29 mouse cellular contexts compared by ENCODE assay signal in the genomic region with DNA sequence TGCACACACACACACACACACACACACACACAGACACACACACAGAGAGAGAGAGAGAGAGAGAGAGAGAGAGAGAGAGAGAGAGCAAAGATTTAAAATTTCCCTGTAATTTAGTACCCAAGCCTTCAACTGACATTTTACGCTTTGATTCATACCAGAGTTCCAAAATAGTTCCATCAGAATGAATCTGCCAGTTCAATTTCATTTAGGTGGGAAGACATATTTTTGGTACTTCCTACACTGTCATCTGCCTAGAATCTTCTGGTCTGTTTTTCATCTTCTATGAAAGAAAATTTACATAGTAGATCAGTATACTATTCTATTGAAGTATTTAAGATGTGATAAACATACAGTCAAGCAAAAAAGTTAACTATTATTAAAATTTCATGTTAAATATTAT.
"Had no signal": no experiment of that assay in that cellular context is flagged by ENCODE, and none has a peak within 500 bp of the region (broad histone marks: within the 10 kb centered on the region; RNA-seq: fewer than 3 reads in every experiment).

No protein-coding gene starts in this region.

- H3K4me3 ChIP-seq: limb, embryonic 10.5 days; limb, embryonic 12.5 days; limb, embryonic 13.5 days; limb, embryonic 15.5 days; liver, embryonic 12.5 days; liver, embryonic 13.5 days; liver, embryonic 15.5 days; lung, embryonic 15.5 days; megakaryocyte, embryonic 14.5 days; midbrain, embryonic 10.5 days; midbrain, embryonic 12.5 days; midbrain, embryonic 13.5 days; midbrain, embryonic 15.5 days; myocyte had no signal

- H3K27ac ChIP-seq: limb, embryonic 10.5 days; limb, embryonic 12.5 days; limb, embryonic 13.5 days; limb, embryonic 15.5 days; liver, embryonic 12.5 days; liver, embryonic 13.5 days; liver, embryonic 14.5 days; liver, embryonic 15.5 days; lung, embryonic 15.5 days; macrophage; midbrain, embryonic 10.5 days; midbrain, embryonic 12.5 days; midbrain, embryonic 13.5 days; midbrain, embryonic 15.5 days had no signal

- H3K4me1 ChIP-seq: limb, embryonic 10.5 days; limb, embryonic 12.5 days; limb, embryonic 13.5 days; limb, embryonic 15.5 days; liver, embryonic 12.5 days; liver, embryonic 13.5 days; liver, embryonic 15.5 days; lung, embryonic 15.5 days; megakaryocyte, embryonic 14.5 days; midbrain, embryonic 10.5 days; midbrain, embryonic 12.5 days; midbrain, embryonic 13.5 days; midbrain, embryonic 15.5 days had no signal

- DNase-seq: left cerebral cortex, postnatal 4 days; liver; liver, embryonic 13.5 days; liver, postnatal 0 days; lung, adult 18-20 months; lung, adult 2 months; lung, embryonic 14.5 days; lung, postnatal 10 days; lung, postnatal 14 days; lung, postnatal 36 days; lung, postnatal 4 days; midbrain, embryonic 14.5 days had no signal

- ATAC-seq: liver, embryonic 12.5 days; liver, postnatal 0 days; lung, postnatal 0 days; midbrain, embryonic 13.5 days; midbrain, embryonic 15.5 days; midbrain, embryonic 16.5 days had no signal
